Mouse (Mus musculus) right cerebral cortex, postnatal 36 days (tissue): ENCODE data around the gene Cyp51.
"Not testable (repeated sequence)": the region's sequence is repeated elsewhere in the genome, so short reads cannot be mapped to it uniquely, and the experiment has no call there.

Experiments used
- DNase-seq, 2 experiments: peaks; one replicate each; pipeline ENCODE4 v3.0.0; 2022; ENCODE audit warnings: low spot score in 2 of 2, mixed read lengths in 1 of 2

Cyp51 gene

DNA sequence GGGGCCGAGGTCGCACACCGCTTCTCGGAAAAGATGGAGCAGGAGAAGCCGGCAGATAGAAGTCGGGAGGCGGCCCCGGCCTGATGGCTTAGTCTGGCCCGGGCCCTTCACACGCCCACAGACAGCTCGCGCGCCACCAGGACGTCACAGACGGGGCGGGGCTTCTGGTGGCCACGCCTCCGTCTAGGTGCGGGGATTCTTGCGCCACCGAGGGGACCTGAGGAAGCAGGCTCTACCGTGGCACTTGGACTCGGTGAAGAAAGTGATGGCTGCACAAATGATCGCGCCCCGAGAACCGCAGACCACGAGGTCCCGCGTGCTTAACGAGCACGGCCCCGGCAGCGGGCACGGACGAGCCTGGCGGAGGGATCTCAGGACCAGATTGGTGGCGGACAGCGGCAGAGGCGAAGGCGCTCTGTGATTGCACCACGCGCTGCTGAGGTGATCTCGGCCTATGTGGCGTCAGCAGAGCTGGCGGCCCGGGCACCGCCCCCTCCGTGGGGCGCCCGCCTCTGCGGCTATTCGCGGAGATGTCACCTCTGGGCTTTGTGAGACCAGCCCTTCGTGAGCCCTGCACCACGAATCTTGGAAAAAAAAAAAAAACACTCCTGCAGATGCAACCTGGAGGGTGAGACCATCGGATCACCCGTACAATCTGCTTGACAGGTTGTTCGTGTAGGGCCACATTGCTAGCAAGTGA, at the start of gene Cyp51:
Cyp51 (minus strand) TSS at position 406 of the 700 bp plus-strand sequence.
- DNase-seq = peak; percentile 88 to 92

DNA sequence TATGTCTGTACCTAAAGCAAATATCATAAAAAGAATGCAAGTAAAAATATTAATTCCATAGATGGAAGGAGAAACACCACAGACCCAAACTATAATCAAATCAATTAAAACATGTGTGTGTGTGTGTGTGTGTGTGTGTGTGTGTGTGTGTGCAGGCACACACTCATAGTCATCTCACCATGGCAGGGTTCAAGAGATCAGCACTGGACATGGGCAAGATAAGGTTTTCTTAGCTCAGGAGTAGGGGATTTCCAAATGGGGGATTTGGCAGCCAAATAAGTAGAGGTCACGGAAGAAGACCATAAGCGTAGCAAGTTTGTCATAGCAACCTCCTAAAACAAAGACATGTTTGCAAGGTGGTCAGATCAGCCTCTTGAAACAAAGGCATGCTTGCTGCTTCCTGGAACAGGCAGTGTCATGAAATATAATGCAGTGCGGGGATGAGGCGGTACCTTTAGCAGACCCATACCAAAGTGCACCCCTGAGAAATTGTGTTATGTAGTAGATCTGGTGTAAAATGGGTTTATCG, 8.1 kb upstream of the Cyp51 start:
- no peak for DNase-seq

DNA sequence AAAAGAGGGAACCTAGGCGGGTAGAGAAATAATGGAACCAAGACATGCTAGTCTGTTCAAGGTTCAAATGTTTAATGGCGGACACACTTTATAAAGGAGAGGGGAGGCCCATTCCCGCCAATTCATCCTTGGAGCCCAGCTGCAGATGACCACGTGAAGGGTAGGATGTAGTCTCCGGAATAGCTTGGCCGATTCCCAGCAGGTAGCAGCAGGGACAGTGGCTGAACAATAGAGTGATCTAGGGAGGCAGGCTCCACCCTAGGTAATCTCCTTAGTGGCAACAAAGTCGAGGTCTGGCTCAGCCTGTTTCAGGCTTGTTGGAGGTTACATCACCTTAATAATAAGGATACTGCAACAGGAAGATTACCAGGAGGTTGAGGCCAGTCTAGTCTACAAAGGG, 2.5 kb upstream of the Cyp51 start:
- DNase-seq = not testable (repeated sequence)

DNA sequence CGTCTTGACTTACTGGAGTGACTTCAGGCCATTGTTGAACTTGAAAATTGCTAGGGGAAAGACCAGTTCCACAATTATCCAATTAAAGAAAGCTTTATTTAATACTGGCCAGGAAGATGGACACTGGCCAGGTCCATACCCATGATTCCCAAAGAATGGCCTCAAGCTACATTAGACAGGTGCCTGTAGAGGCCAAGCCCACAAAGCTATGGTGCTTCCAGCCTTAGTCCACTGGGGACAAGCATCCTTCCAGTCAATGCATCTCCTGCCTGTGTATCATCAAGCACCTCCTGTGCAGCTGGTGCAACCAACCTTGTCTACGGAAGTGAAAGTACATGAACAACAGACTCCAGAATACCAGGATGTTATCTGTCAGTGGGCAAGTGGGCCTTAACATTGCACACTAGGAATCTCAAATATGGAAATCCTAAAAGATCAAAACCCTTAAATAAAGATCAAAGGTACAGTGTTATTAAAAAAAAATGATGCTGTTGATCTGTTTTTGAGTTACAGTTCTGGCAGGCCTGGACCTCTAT, 1.2 kb upstream of the Cyp51 start:
- no peak for DNase-seq

DNA sequence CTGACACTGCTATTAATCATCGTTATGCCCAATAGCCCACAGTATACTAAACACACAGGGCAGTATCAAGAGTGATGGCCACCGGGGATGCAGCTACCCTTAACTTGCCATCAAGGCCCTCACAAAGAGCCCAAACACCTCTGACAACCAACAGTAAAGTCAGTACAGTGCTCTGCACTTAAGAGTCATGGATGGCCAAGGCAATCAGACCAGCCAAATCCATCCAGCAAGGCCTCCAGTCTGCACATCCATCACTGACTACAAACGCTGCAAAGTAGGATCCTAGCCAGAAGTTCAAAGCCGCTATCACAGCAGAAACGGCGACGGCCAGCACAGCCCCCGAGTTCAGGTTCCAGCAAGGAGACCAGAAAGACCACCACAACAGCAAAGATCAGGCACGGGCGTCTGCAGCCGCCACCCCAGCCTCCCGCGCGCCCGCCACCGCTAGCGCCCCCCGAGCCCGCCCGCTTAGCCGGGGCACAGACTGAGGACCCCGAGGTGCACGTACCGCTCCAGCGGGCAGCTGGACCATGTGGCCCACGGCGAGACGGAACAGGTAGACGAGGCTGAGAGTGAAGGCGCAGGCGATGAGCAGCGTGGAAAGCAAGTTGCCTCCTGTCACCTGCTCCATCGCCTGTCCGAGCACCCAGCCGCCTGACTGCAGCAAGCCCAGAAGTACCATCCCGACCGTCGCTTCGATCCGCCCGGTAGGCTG, 763 bp downstream of the Cyp51 start:
- no peak for DNase-seq

DNA sequence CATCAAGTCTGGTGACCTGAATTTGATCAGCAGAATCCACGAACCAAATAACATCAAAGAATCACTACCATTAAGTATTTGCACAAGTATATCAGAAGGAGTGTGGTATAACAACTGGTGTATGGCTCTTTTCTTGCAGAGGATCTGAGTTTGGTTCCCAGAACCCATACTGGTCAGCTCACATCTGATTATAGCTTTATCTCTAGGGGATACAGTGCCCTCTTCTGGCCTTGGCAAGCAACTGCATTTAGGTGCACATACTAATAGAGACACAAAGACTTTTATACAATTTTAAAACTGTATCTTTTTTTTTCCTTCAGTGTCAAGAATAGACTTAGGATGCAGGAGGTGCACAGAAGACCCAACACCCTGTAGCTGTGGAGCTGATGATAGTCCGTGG, 2.8 kb downstream of the Cyp51 start:
- no peak for DNase-seq

DNA sequence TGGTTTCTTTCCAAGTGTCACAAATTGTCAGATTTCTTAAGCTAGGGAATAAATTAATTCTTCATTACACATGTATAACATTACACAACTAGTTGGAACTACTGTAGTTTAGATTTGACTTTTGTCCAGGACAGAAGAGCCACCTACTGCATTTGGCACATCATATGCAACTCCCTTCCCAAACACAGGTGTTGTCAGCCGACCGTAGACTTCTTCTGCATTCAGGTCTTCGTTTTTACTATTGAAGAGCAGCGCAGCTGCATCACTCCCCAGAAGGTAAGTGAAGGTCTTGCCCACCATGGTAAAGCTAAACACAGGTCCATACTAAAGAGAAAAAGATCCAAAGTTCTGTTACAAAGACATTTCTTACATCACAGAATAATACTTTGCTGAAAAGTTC, 3.5 kb downstream of the Cyp51 start:
- DNase-seq = no peak

DNA sequence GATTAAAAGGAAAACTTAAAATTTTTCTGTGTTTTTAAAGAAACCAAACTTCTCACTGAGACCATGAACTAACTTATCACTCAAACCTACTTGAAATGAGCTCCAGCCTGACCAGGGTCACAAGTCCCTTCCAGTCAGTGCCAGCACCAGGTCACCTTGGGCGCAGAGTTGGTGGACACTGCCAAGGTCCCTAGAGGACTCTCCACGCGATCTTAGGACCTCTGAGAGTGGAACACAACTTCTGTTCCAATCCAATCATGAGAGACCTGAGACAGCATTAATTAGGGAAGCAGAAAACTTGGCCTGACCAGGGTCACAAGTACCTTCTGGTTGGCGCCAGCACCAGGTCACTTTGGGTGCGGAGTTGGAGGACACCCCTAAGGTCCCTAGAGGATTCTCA, 10.1 kb downstream of the Cyp51 start:
- no peak for DNase-seq

DNA sequence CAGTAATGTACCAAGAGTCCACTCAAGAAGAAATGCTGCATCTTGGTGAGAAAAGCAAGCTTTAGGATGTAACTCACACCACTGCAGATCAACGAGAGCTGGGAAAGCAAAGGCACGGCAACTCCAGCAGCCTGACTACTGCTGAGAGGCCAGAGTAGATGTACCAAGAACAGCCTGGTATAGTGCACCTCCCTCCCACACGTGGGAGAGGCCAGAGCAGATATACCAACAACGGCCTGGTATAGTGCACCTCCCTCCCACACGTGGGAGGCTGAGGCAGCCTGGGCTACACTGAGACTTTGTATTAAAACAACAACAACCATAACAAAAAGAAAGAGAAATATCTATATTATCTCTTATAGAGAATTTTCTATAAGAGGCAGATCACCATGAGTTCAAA, 16.4 kb downstream of the Cyp51 start:
- no peak for DNase-seq

DNA sequence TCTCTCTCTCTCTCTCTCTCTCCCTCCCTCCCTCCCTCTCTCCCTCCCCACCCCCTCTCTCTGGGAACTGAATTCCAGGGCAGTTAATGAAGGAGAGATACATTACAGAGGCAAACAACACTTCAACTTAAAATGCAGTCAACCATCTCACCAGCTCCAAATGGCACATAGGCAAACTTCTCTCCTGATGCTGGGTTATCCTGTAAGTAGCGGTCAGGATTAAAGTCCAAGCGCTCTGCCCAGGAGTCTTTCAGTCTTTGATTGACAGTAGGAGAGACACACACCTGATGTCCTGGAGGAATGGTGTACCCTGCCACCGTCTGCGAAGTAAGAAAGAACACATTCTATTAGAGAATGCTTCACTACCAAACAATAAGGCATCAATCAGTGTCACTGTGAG, 18.2 kb downstream of the Cyp51 start:
- DNase-seq = no peak

DNA sequence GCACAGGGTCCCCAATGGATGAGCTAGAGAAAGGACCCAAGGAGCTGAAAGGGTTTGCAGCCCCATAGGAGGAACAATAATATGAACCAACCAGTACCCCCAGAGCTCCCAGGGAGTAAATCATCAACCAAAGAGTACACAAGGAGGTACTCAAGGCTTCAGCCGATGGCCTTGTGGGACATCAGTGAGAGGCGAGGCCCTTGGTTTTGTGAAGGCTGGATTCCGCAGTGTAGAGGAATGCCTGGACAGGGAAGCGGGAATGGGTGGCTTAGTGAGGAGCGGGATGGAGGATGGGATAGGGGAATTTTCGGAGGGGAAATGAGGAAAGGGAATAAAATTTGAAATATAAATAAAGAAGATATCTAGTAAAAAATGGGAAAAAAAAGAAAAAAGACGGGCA, 19.6 kb downstream of the Cyp51 start:
- no peak for DNase-seq

DNA sequence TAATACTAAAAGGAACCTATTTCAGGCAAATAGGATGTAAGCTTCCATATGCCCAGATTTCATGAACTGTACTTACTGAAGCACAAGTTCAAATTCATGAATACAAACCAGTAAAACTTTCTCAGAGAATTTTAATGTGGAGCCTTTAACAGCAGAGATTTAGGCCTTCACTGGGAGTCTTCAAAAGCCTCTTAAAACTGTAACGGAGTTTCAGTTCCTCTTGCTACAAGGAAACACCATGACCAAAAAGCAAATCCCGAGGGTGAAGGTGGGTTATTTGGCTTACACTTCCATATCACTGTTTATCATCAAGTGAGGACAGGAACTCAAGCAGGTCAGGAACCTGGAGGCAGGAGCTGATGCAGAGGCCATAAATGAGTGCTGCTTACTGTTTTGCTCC, 23.0 kb downstream of the Cyp51 start:
- no peak for DNase-seq

DNA sequence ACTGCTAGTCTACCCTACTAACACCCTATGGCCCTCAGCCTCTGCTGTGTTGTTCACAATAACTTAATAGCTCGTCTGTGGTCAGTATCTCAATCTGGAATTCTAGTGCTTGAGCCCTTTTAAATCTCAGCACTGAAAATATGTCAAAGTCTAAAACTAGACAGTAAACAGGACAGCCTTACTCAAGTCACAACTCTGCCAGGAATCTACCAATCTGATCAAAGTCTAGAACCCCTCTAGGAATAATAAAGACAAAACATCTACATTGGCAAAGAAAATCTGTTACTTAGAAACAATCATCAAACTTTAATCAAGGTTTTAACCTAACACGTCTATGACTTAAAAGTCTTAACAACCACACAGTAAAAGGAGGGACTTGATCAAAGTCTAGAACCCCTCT, 23.7 kb downstream of the Cyp51 start:
- no peak for DNase-seq

DNA sequence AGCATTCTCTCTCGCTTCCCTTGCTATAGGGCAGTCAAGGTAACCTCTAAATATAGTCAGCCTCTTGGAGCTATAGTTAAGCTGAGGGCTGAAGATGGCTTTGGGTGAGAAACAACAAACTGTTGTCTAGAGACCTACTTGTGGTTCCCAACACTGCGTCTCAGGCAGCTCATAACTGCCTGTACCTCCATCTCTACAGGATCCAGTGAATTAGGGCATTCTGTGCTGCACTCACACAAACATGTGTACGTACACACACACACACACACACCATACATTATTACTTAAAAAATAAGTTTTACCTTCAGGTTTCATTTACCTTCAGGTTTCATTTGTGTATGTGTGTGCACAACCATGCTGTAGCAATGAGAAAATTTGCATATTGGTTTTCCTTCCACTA, 25.5 kb downstream of the Cyp51 start:
- DNase-seq = no peak

DNA sequence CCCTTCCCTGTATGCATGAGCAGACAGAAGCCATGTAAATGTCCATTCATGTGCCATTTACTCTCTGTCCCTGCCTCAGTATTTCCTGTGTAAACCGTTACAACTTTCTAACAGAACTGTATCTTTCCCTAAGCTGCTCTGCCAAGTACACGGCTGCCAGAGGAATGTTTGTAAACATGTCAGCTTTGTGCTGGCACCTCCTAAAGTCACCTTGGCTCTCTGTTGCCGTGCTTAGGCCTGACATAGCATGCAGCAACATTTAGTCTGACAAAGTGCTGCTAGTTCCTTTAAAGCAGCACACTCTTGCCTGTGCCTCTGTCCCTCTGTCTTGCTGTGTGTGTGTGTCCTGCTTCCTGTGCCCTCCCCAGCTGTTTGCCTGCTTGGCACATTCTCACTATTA, 37.3 kb downstream of the Cyp51 start:
- no peak for DNase-seq

DNA sequence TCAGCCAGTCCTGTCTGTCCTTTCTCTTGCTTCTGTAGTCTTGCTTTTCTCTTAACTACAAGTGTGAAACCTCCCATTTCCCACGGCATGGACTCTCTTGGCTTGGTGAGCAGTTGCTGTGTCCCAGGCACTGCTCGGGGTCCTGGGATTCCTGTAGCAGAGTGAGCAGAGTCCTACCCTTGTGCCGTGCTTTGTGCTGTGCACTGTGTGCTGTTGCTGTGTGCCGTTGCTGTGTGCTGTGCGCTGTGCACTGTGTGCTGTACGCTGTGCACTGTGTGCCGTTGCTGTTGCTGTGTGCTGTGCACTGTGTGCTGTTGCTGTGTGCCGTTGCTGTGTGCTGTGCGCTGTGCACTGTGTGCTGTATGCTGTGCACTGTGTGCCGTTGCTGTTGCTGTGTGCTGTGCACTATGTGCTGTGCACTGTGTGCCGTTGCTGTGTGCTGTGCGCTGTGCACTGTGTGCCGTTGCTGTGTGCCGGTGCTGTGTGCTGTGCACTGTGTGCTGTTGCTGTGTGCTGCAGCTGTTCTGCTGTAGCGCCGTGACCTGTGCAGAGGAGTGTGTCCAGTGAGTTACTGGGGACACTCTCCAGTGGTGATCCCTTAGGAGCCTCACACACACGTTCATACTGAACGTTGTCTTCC, 38.0 kb downstream of the Cyp51 start:
- no peak for DNase-seq

DNA sequence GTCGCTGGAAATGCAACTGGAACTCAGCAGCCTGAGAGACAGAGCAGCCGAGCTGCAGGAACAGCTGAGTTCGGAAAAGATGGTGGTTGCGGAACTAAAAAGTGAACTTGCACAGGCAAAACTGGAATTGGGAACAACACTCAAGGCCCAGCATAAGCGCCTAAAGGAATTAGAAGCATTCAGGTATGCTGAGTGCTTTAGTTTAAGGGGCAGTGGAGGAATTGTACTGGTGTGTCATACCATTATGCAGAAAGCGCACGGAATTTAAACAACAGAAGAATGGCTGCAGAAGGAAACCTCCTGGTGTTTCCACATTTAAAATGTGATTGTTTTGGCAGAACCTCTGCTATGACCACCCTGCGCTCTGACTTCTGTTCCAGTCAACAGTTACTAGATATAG, 44.2 kb downstream of the Cyp51 start:
- DNase-seq = no peak

DNA sequence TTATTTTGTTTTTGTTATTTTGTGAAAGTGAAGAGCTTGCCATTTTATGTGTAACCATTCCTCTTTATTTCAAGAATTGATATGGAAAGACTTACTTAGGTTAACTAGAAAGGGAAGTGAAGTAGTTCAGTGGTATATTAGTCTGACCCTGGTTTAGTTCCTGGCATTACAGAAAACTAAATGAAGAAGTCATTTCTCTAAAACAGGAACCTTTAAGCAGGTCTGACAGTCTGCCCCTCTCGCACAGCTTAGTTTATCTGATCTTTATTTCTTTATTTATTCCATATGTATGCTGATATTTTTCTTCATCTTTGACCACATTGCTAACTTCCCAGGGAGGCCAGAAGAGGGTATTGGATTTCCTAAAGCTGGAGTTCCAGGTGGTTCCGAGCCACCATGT, 63.6 kb downstream of the Cyp51 start:
- no peak for DNase-seq

DNA sequence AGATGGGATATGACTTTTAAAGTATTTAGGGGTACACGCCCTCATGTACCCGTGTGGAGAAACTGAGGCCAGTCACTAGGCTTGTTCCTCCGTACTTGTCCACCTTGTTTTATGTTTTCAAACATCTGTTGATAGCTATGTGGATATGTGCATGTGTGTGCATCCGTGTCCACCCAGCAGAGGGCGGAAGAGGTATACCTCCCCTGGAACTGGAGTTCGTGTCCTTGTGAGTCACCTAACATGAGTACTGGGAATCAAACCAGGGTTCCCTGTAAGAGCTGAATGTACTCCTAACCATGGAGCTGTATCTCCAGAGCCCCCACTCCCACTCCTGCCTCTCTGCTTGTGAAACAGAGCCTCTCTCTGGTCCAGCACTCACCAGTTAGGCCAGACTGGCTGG, 64.2 kb downstream of the Cyp51 start:
- DNase-seq = no peak

DNA sequence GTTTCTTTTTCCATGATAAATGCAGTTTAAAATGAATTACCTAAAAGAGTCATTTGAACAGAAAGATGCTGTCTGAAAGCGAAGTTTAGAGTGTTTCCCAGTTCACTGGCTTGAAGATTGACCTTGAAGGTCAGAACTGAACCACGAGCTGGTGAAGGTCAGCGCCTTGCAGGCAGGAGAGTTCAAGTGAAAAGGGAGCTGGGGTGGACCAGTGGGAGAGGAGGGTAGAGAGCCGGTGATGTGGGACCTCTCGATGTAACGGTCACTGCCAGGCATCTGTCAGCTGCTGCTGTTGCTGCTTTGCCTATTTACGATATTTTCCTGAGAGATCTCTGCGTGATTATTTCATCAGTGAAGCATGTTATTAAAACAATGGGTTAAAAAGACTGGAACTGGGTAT, 65.2 kb downstream of the Cyp51 start:
- no peak for DNase-seq

DNA sequence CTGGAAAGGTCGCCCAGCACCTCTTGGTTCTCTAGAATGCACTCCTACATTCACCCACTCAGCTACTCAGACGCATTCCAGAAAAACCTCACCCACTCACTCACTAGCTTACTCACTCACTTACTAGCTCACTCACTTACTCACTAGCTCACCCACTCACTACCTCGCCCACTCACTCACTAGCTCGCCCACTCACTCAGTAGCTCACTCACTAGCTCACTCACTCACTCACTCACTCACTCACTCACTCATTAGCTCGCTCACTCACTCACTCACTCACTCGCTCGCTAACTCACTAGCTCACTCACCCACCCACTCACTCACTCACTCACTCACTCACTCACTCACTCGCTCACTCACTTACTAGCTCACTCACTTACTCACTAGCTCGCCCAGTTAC, 67.9 kb downstream of the Cyp51 start:
- DNase-seq = no peak

DNA sequence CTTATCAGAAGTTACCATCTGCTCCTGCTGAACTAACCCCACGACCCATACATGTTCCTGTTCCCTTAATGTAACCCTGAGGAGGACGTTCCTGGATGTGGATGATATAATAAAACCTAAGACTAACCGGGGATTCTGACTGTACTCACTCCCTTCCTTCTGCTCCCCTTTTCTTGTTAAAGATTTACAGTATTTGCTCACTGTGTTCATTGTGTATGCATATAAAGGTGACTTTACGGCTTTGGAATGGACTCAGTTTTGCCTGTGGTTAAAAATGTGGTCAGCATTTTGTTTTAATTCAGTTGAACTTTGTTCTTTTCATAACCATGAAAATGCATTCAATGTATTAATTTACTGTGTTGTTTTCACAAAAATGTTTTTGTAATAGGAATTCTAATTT, 72.7 kb downstream of the Cyp51 start:
- DNase-seq = no peak
